Mouse (Mus musculus): ENCODE data around the gene Exoc4.
A peak's percentile ranks its signal among the peaks of the same experiment; 100 is the strongest.

The Exoc4 gene

GRCm38 (mm10) chr6:33866901-33867580, 618.2 kb downstream of the Exoc4 start:
- no peak for DNase-seq (ENCODE audit: low spot score)

GRCm38 (mm10) chr6:33869251-33869650, 620.4 kb downstream of the Exoc4 start:
- DNase-seq (ENCODE audit: low spot score), result no peak

- no peak for DNase-seq (ENCODE audit: low spot score)
Measured at GRCm38 (mm10) chr6:33870468-33871142, 621.7 kb downstream of the Exoc4 start.

GRCm38 (mm10) chr6:33871286-33871685, 622.4 kb downstream of the Exoc4 start:
- DNase-seq (ENCODE audit: low spot score), result no peak

GRCm38 (mm10) chr6:33872192-33872591, 623.3 kb downstream of the Exoc4 start:
- DNase-seq (ENCODE audit: low spot score), result no peak

- no peak for DNase-seq (ENCODE audit: low spot score)
Measured at GRCm38 (mm10) chr6:33873000-33873399, 624.1 kb downstream of the Exoc4 start.

GRCm38 (mm10) chr6:33874291-33875014, 625.6 kb downstream of the Exoc4 start:
- DNase-seq (ENCODE audit: low spot score), result no peak

- no peak for DNase-seq (ENCODE audit: low spot score)
Measured at GRCm38 (mm10) chr6:33884141-33884683, 635.3 kb downstream of the Exoc4 start.

GRCm38 (mm10) chr6:33886941-33887340, 638.1 kb downstream of the Exoc4 start:
- DNase-seq (ENCODE audit: low spot score), result no peak

GRCm38 (mm10) chr6:33890926-33891325, 642.0 kb downstream of the Exoc4 start:
- no peak for DNase-seq (ENCODE audit: low spot score)

GRCm38 (mm10) chr6:33892142-33892541, 643.3 kb downstream of the Exoc4 start:
- DNase-seq (ENCODE audit: low spot score), result no peak

GRCm38 (mm10) chr6:33899973-33900372, 651.1 kb downstream of the Exoc4 start:
- no peak for DNase-seq (ENCODE audit: low spot score)

GRCm38 (mm10) chr6:33900615-33901014, 651.7 kb downstream of the Exoc4 start:
- no peak for DNase-seq (ENCODE audit: low spot score)

- DNase-seq (ENCODE audit: low spot score), result no peak
Measured at GRCm38 (mm10) chr6:33905099-33905498, 656.2 kb downstream of the Exoc4 start.

- no peak for DNase-seq (ENCODE audit: low spot score)
Measured at GRCm38 (mm10) chr6:33910671-33911070, 661.8 kb downstream of the Exoc4 start.

- no peak for DNase-seq (ENCODE audit: low spot score)
Measured at GRCm38 (mm10) chr6:33913072-33913471, 664.2 kb downstream of the Exoc4 start.

- no peak for DNase-seq (ENCODE audit: low spot score)
Measured at GRCm38 (mm10) chr6:33913486-33913885, 664.6 kb downstream of the Exoc4 start.

- no peak for DNase-seq (ENCODE audit: low spot score)
Measured at GRCm38 (mm10) chr6:33913964-33914363, 665.1 kb downstream of the Exoc4 start.

- no peak for DNase-seq (ENCODE audit: low spot score)
Measured at GRCm38 (mm10) chr6:33923571-33923970, 674.7 kb downstream of the Exoc4 start.

GRCm38 (mm10) chr6:33924888-33925287, 676.0 kb downstream of the Exoc4 start:
- no peak for DNase-seq (ENCODE audit: low spot score)

GRCm38 (mm10) chr6:33929342-33930086, 680.6 kb downstream of the Exoc4 start:
- peak; percentile 90 for DNase-seq (ENCODE audit: low spot score)

Measured in testis, postnatal 10 days (tissue).